Mouse (Mus musculus) right cerebral cortex, postnatal 4 days (tissue): ENCODE results near the gene Prrc2a.

ENCODE experiments used
- DNase-seq: peaks from one replicate; pipeline ENCODE4 v3.0.0-alpha.2; 2022

Prrc2a gene

GRCm38 (mm10) chr17:35164568-35165450 is at the start of gene Prrc2a:
Gene Prrc2a (minus strand): TSS chr17:35164897.
- DNase-seq, result peak; percentile 98

GRCm38 (mm10) chr17:35213071-35213470 is 48.4 kb upstream of the Prrc2a start:
- DNase-seq, result no peak

GRCm38 (mm10) chr17:35210593-35210992 is 45.9 kb upstream of the Prrc2a start:
- no peak for DNase-seq

GRCm38 (mm10) chr17:35209785-35210535 is 45.3 kb upstream of the Prrc2a start:
- no peak for DNase-seq

- DNase-seq, result no peak
Measured at GRCm38 (mm10) chr17:35205380-35205769, 40.7 kb upstream of the Prrc2a start.

- no peak for DNase-seq
Measured at GRCm38 (mm10) chr17:35204494-35205379, 40.0 kb upstream of the Prrc2a start, which contains the start of gene Lta. Gene Lta (minus strand): TSS chr17:35205351.

GRCm38 (mm10) chr17:35202442-35202841 is 37.7 kb upstream of the Prrc2a start:
- DNase-seq, result no peak

- DNase-seq, result no peak
Measured at GRCm38 (mm10) chr17:35201787-35202186, 37.1 kb upstream of the Prrc2a start, which contains the start of gene Tnf. Gene Tnf (minus strand): TSS chr17:35202007.

- DNase-seq, result no peak
Measured at GRCm38 (mm10) chr17:35201128-35201527, 36.4 kb upstream of the Prrc2a start.

GRCm38 (mm10) chr17:35200398-35200797 is 35.7 kb upstream of the Prrc2a start:
- no peak for DNase-seq

- no peak for DNase-seq
Measured at GRCm38 (mm10) chr17:35198946-35199345, 34.2 kb upstream of the Prrc2a start.

GRCm38 (mm10) chr17:35198029-35198428 is 33.3 kb upstream of the Prrc2a start:
- no peak for DNase-seq

GRCm38 (mm10) chr17:35197126-35197525 is 32.4 kb upstream of the Prrc2a start:
- no peak for DNase-seq

- no peak for DNase-seq
Measured at GRCm38 (mm10) chr17:35196321-35196641, 31.6 kb upstream of the Prrc2a start.

- peak; percentile 87 for DNase-seq
Measured at GRCm38 (mm10) chr17:35195631-35196320, 31.1 kb upstream of the Prrc2a start.

- no peak for DNase-seq
Measured at GRCm38 (mm10) chr17:35194844-35195630, 30.3 kb upstream of the Prrc2a start.

GRCm38 (mm10) chr17:35193881-35194843 is 29.5 kb upstream of the Prrc2a start, which contains the start of gene Ltb:
Gene Ltb (plus strand): TSS chr17:35194439.
- no peak for DNase-seq

GRCm38 (mm10) chr17:35192924-35193323 is 28.2 kb upstream of the Prrc2a start:
- no peak for DNase-seq

- no peak for DNase-seq
Measured at GRCm38 (mm10) chr17:35191723-35192122, 27.0 kb upstream of the Prrc2a start.

- no peak for DNase-seq
Measured at GRCm38 (mm10) chr17:35190096-35190495, 25.4 kb upstream of the Prrc2a start.
